In genomic region chr1:161859248-161859647, GRCm38 (mm10) we compare ENCODE assay signal across 22 mouse cellular contexts. TPM values are rescaled to one million over a fixed set of nuclear protein-coding genes. Genes with fewer than 3 reads are reported as not detected.
DNase-seq lines count a peak whose midpoint lies in the region; ATAC-seq and TF ChIP-seq lines count a peak whose summit lies in the region.
"Had no signal": no experiment of that assay in that cellular context is flagged by ENCODE, and none has a peak within 500 bp of the region (broad histone marks: within the 10 kb centered on the region; RNA-seq: fewer than 3 reads in every experiment).

No protein-coding gene starts in this region.

- H3K9ac ChIP-seq in CH12.LX (ENCODE audit: insufficient read depth, low read depth): no peak overlapping the region
- H3K9ac ChIP-seq in liver, postnatal 0 days (replicated peaks): no peak overlapping the region

- TF ChIP-seq CTCF in CH12.LX (conservative IDR thresholded peaks at IDR 0.05 in 1 of 2, IDR thresholded peaks at IDR 0.05 in 1 of 2; ENCODE audit: low read depth in 2 of 2, low read length in 2 of 2): peak in 1 of 2 experiments; percentile 28; a peak in 2 of 4 replicates
- TF ChIP-seq CTCF in liver, postnatal 0 days (IDR thresholded peaks at IDR 0.05; ENCODE audit: low read depth): no peak

- TF ChIP-seq EP300 in CH12.LX (IDR thresholded peaks at IDR 0.05; ENCODE audit: low read length): peak; percentile 53; the same call in 1 of the 2 replicates
- no peak for TF ChIP-seq EP300 in liver, postnatal 0 days (IDR thresholded peaks at IDR 0.05; ENCODE audit: low read depth)

- no peak overlapping the region for H3K27ac ChIP-seq in CH12.LX (ENCODE audit: insufficient read depth, low read depth)
- no peak overlapping the region for H3K27ac ChIP-seq in liver, postnatal 0 days (ENCODE audit: low read depth)

- H3K4me2 ChIP-seq in CH12.LX (ENCODE audit: insufficient read depth, low read depth, poor library complexity, severe bottlenecking): no peak overlapping the region
- no peak overlapping the region for H3K4me2 ChIP-seq in liver, postnatal 0 days (ENCODE audit: low read depth, low read length)

- no peak for TF ChIP-seq POLR2A in CH12.LX (IDR thresholded peaks at IDR 0.05; ENCODE audit: low read depth, low read length)

- H3K4me3 ChIP-seq in CH12.LX (replicated peaks in 1 of 3; ENCODE audit: low read depth in 2 of 3, low read length in 2 of 3, poor library complexity in 1 of 3): no peak overlapping the region
- no peak overlapping the region for H3K4me3 ChIP-seq in liver, postnatal 0 days (ENCODE audit: low read depth, low read length)

- in situ Hi-C loops in CH12.LX (cut with MboI; ENCODE audit: low pct_ligation_motif_present, low pct_unique_long_range_greater_than_20kb, low sequenced_read_pairs): no loop called here

- dilution Hi-C loops in CH12.LX (cut with MboI; ENCODE audit: extremely low pct_ligation_motif_present, extremely low pct_unique_long_range_greater_than_20kb, low sequenced_read_pairs): no loop called here

- H3K9me3 ChIP-seq in CH12.LX (replicated peaks; ENCODE audit: low read length): no peaks in the 10 kb centered on the region
- H3K9me3 ChIP-seq in liver, postnatal 0 days (ENCODE audit: low read length): no peaks in the 10 kb centered on the region
- H3K9me3 ChIP-seq: G1E had no signal

- peaks cover 13 to 53% of the 10 kb centered on the region in 2 experiments for H3K36me3 ChIP-seq in CH12.LX (replicated peaks in 1 of 2; ENCODE audit: control insufficient read depth in 1 of 2, insufficient read depth in 1 of 2, low read length in 1 of 2)
- no peaks in the 10 kb centered on the region for H3K36me3 ChIP-seq in splenic B cell, adult 2 months (ENCODE audit: control insufficient read depth, insufficient read depth, low read length, poor library complexity, severe bottlenecking)
- peaks cover 27% of the 10 kb centered on the region for H3K36me3 ChIP-seq in liver, postnatal 0 days (replicated peaks; ENCODE audit: insufficient read depth, low read length)

- no peak for ATAC-seq in liver, postnatal 0 days
- ATAC-seq: activated CD4-positive, CD25-positive, alpha-beta regulatory T cell, adult 4 months; CD4-positive, CD25-positive, alpha-beta regulatory T cell, adult 4 months; Patski had no signal

- no peaks in the 10 kb centered on the region for H3K27me3 ChIP-seq in CH12.LX (replicated peaks)
- H3K27me3 ChIP-seq in splenic B cell, adult 2 months (ENCODE audit: control insufficient read depth, insufficient read depth, low read length, poor library complexity, severe bottlenecking): no peaks in the 10 kb centered on the region
- no peaks in the 10 kb centered on the region for H3K27me3 ChIP-seq in liver, postnatal 0 days (ENCODE audit: insufficient read depth, low read length)
- H3K27me3 ChIP-seq: Patski had no signal

- peaks cover 0 to 26% of the 10 kb centered on the region in 2 experiments; a peak in 2 of 4 replicates for H3K4me1 ChIP-seq in CH12.LX (ENCODE audit: control insufficient read depth in 1 of 2, insufficient read depth in 2 of 2)
- H3K4me1 ChIP-seq in liver, postnatal 0 days (ENCODE audit: insufficient read depth): no peaks in the 10 kb centered on the region; the same call in 1 of the 2 replicates

- peak; percentile 11 for TF ChIP-seq RAD21 in CH12.LX (IDR thresholded peaks at IDR 0.05; ENCODE audit: low read depth, low read length)

- peak; percentile 43 for DNase-seq in A20 (ENCODE audit: low read depth, low spot score)
- DNase-seq in CH12.LX (ENCODE audit: extremely low read depth): peak; percentile 66
- peak; percentile 24 for DNase-seq in splenic B cell, adult 2 months (ENCODE audit: low read depth, low spot score)
- no peak for DNase-seq in liver, postnatal 0 days
- no peak for DNase-seq in layer of hippocampus, postnatal 36 days
- no peak for DNase-seq in thymus, postnatal 0 days (ENCODE audit: low spot score)
- DNase-seq: adrenal gland, adult 2 months; adrenal gland, adult 8-10 months; adrenal gland, postnatal 10 days; adrenal gland, postnatal 14 days; adrenal gland, postnatal 25 days; adrenal gland, postnatal 36 days; B cell, adult 2 months; cerebellum, adult 11 months; cerebellum, adult 11-12 months; cerebellum, adult 18-20 months; cerebellum, adult 2 months; cerebellum, adult 8-10 months had no signal

- peaks cover 14% of the 10 kb centered on the region for H3K79me2 ChIP-seq in CH12.LX (replicated peaks; ENCODE audit: control insufficient read depth, extremely low read depth, insufficient read depth, poor library complexity, severe bottlenecking)

- 90% methylated on average over 2 of the region's 2 CpGs for WGBS in liver, postnatal 0 days (ENCODE audit: insufficient replicate concordance)

TF ChIP-seq in CH12.LX, 34 proteins besides CTCF, POLR2A, EP300 and RAD21:
- TF ChIP-seq USF1 (IDR thresholded peaks at IDR 0.05; ENCODE audit: low read depth, low read length) (no peak), SMC3 (IDR thresholded peaks at IDR 0.05; ENCODE audit: low read depth, low read length) (peak; percentile 34), MYC (IDR thresholded peaks at IDR 0.05; ENCODE audit: low read depth, low read length) (no peak), MAFK (IDR thresholded peaks at IDR 0.05; ENCODE audit: insufficient replicate concordance, low read length) (no peak), ZC3H11A (IDR thresholded peaks at IDR 0.05; ENCODE audit: low read depth, low read length) (no peak)

RNA-seq across cellular contexts. Expression of gene Suco, which starts 17.2 kb away (rescaled TPM):
- total RNA-seq in CH12.LX (2012; rRNA removed) (21.8 and 22.1 TPM in 2 replicates), CH12.LX (2014; rRNA removed) (32.0 and 36.1 TPM in 2 replicates)
- 39.0 and 41.9 TPM in 2 replicates for polyA plus RNA-seq in CH12.LX (2012; ENCODE audit: insufficient read length, low read depth)
- 6.3 and 8.6 TPM in 2 replicates for polyA plus RNA-seq in liver, postnatal 0 days (2015; fragmentation: Nextera tagmentation; extraction: Ambion mirVana)
- total RNA-seq in layer of hippocampus, postnatal 36 days (2021): 10 to 100 TPM; 32.2 to 38.1 TPM
- 17.8 and 25.0 TPM in 2 replicates for polyA plus RNA-seq in thymus, postnatal 0 days (2015; fragmentation: Nextera tagmentation; extraction: Ambion mirVana)

Comparison
In these comparisons a context has a peak if more than half of its experiments do, and no peak if none do; other contexts are left out.
1. DNase-seq: peak in A20 (single experiment), CH12.LX (single experiment) and splenic B cell, adult 2 months (single experiment); none in liver, postnatal 0 days (single experiment), layer of hippocampus, postnatal 36 days (0 of 2) and thymus, postnatal 0 days (single experiment).